Mouse (Mus musculus) megakaryocyte, embryonic 14.5 days (primary cell): ENCODE measurements around the gene Dido1.

Experiments
- FLI1 ChIP-seq: IDR thresholded peaks from 2 replicates; pipeline ENCODE4 v1.6.1; 2012; ENCODE audit warnings: low read length, inconsistent platforms, mixed read lengths
- GATA1 ChIP-seq: IDR thresholded peaks from 3 replicates; pipeline ENCODE4 v1.6.1; 2012; ENCODE audit warnings: mixed read lengths, low read length, inconsistent platforms, borderline replicate concordance

GRCm38 (mm10) chr2:180611882-180612281 lies 97.9 kb downstream of the Dido1 start:
- TF ChIP-seq FLI1 (no peak), GATA1 (no peak)
